Mouse (Mus musculus) intestine, postnatal 0 days (tissue): Measurements from ENCODE around the gene Smap1. TPM values are rescaled to one million over a fixed set of nuclear protein-coding genes. Genes with fewer than 3 reads are reported as not detected.
"Not testable (repeated sequence)": the region's sequence is repeated elsewhere in the genome, so short reads cannot be mapped to it uniquely, and the experiment has no call there.

Experiments
- ATAC-seq: fragments of 200-750 bp; cut with Nextera tagmentation; 2 replicates; pipeline ENCODE4 v1.8.0; 2017; ENCODE audit warnings: mild to moderate bottlenecking, moderate TSS enrichment, moderate library complexity
- H3K27ac ChIP-seq: fragments of 300-500 bp; sonication (generic); 2 replicates; pipeline ENCODE4 v1.5.1; 2014; ENCODE audit warnings: mild to moderate bottlenecking, low read depth, low read length, moderate library complexity
- H3K27me3 ChIP-seq: fragments of 300-500 bp; sonication (generic); replicated peaks from 2 replicates; pipeline ENCODE4 v1.6.1; 2014; ENCODE audit warnings: low read length, mixed read lengths; ENCODE audit not compliant: control insufficient read depth, insufficient read depth
- H3K36me3 ChIP-seq: fragments of 300-500 bp; sonication (generic); 2 replicates; pipeline ENCODE4 v1.6.1; 2014; ENCODE audit warnings: mild to moderate bottlenecking, moderate library complexity; ENCODE audit not compliant: control insufficient read depth, insufficient read depth
- H3K4me1 ChIP-seq: fragments of 300-500 bp; sonication (generic); replicated peaks from 2 replicates; pipeline ENCODE4 v1.6.1; 2014; ENCODE audit warnings: antibody characterized with exemption, low read length, mixed read lengths; ENCODE audit not compliant: control insufficient read depth, insufficient read depth
- H3K4me2 ChIP-seq: fragments of 300-500 bp; sonication (generic); replicated peaks from 2 replicates; pipeline ENCODE4 v1.6.1; 2014; ENCODE audit warnings: low read depth, mild to moderate bottlenecking, moderate library complexity
- H3K4me3 ChIP-seq: fragments of 300-500 bp; sonication (generic); 2 replicates; pipeline ENCODE4 v1.5.1; 2014; ENCODE audit warnings: low read depth, low read length
- H3K9ac ChIP-seq: fragments of 300-500 bp; sonication (generic); 2 replicates; pipeline ENCODE4 v1.6.1; 2014; ENCODE audit warnings: mild to moderate bottlenecking, low read depth, low read length
- H3K9me3 ChIP-seq: fragments of 300-500 bp; sonication (generic); 2 replicates; pipeline ENCODE4 v1.6.1; 2016; ENCODE audit warnings: mixed run types; ENCODE audit not compliant: control insufficient read depth
- CTCF ChIP-seq: sonication (generic); IDR thresholded peaks from 2 replicates; pipeline ENCODE4 v1.5.1; 2016; ENCODE audit warnings: low read depth, mild to moderate bottlenecking, control low read depth, antibody characterized with exemption, moderate library complexity
- WGBS: fragments of 180-500 bp; shearing (Covaris S2); extraction: QIAGEN DNeasy Blood & Tissue Kit; methylation state at CpG from one replicate; pipeline ENCODE4 v1.1.7; 2014; 5-methylcytosine and 5-hydroxymethylcytosine counted together
- polyA plus RNA-seq: library from polyadenylated mRNA; unstranded; fragments of >200 nt; fragmentation: Nextera tagmentation; extraction: Ambion mirVana; gene quantifications from 2 replicates; pipeline ENCODE4 v1.2.1, GENCODE M21; 2015

Gene Smap1
- 54.7 and 62.6 TPM in 2 replicates for polyA plus RNA-seq

DNA sequence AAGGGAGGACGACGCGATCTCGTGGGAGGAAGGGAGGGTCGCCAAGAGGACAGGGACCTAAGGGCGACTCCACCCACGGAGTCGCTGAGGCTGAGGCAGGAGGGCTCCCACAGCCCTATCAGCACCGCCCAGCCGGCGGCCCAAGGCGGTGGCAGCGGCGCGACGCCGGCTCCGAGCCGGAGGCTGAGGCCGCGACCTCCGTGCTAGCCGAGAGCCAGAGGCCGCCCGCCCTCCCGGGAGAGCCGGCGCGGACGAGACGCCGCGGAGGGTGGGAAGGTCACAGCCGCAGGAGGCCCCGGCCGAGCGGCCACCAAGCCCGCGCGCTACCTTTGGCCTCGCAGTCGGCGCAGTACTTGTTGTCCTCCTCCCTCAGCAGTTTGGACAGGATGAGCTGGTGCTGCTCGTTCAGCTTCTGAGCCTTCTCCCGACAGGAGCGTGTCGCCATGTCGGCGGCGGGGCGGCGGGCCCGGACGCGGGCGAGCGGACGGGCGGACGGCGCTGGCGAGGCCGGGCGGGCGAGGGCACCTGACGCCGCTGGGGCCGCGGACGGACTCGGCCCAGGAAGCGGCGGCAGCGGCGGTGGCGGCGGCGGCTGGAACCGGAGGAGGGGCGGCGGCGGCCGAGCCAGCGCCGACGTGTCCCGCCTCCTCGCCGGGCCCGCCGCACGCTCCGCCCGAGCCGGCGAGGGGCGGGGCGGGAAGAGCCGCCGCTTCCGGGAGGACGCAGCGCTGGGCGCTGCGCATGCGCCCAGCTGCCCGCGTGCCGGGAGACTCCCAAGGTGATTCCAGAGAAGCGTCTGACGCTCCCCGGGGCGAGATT is at the start of gene Smap1:
Gene Smap1, minus strand, starts transcription at position 607 of the 819 bp plus-strand sequence.
- peak; percentile 93 for ATAC-seq
- Histone ChIP-seq H3K9me3 (peaks cover 12% of the 10 kb centered on the region), H3K27me3 (no peaks in the 10 kb centered on the region), H3K27ac (peak within 1 kb of the TSS; percentile 99), H3K36me3 (no peaks in the 10 kb centered on the region), H3K9ac (peak within 1 kb of the TSS; percentile 96), H3K4me1 (peaks cover 6% of the 10 kb centered on the region), H3K4me2 (peak within 1 kb of the TSS; percentile 84), H3K4me3 (peak within 1 kb of the TSS; percentile 100)
- under 1% methylated on average over 93 of the region's 113 CpGs for WGBS
- no peak for TF ChIP-seq CTCF

DNA sequence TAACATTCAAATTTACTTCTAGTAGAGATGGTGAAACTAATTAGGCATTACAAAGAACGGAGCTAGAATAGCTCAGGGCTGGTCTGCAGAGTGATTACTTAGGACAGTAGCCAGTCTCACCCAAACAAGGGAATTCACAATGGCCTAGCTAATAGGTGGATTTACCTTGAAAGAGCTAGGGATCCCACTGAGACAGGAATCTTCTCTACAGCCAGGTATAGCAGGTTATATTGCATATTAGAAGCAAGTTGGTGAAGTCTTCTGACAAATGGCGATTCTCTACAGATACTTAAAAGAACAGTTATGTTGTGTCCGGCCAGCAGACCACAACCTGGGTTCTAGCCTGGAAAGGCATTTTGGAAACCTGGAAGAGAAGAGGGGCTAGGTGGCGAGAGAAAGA is 49.0 kb upstream of the Smap1 start:
- not testable (repeated sequence) for ATAC-seq
- WGBS, result 86% methylated on average over 3 of the region's 4 CpGs

DNA sequence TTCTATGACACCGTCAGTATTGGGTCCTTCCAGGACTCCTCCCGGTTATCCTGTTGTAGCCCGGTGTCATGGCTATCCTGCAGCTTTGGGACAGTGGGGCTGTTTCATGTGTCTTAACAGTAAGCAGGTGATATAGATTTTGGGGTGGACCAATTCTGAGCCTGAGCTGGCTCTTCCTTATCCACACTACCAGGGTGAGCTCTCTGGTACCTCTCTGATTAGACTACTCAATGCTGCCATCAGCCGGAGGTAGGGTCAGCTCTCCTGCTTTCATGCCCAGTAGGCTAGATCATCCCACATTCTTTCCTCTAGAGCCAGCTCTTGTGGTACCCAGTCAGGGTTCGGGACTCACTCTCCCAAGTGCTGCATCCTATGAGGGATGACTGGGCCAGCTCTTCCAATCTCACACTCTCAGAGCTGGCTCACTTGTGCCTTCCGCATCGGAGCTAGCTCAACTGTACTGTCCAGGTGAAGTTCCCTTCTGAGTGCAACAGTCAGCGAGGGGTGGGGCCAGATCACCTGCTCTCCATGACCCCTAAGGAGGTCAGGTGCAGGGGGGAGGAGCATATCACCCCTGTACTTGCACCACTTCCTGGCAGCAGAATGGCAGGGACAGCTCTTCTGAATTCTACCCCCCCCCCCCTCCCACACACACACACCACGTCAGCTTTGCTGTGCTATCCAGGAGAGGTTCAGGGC is 46.1 kb upstream of the Smap1 start:
- Histone ChIP-seq H3K36me3 (no peaks in the 10 kb centered on the region), H3K9ac (no peak overlapping the region), H3K4me1 (no peaks in the 10 kb centered on the region), H3K27me3 (no peaks in the 10 kb centered on the region), H3K27ac (no peak overlapping the region), H3K9me3 (no peaks in the 10 kb centered on the region), H3K4me2 (no peak overlapping the region), H3K4me3 (no peak overlapping the region)
- 85% methylated on average over 9 of the region's 9 CpGs for WGBS
- TF ChIP-seq CTCF, result no peak
- ATAC-seq, result no peak

More for the DNA sequence above, 49.0 kb upstream of the Smap1 start:
- not testable (repeated sequence) for H3K27me3 ChIP-seq, H3K27ac ChIP-seq, H3K36me3 ChIP-seq, H3K9ac ChIP-seq, H3K4me3 ChIP-seq, H3K9me3 ChIP-seq, H3K4me1 ChIP-seq, H3K4me2 ChIP-seq

GRCm38 (mm10) chr1:23966226-23966625 is 44.1 kb upstream of the Smap1 start:
- 43% methylated on average over 1 of the region's 1 CpGs for WGBS
- Histone ChIP-seq H3K4me2 (no peak overlapping the region), H3K9ac (no peak overlapping the region), H3K4me3 (no peak overlapping the region), H3K27me3 (no peaks in the 10 kb centered on the region), H3K9me3 (no peaks in the 10 kb centered on the region), H3K27ac (no peak overlapping the region), H3K4me1 (no peaks in the 10 kb centered on the region), H3K36me3 (no peaks in the 10 kb centered on the region)
- ATAC-seq, result no peak
- TF ChIP-seq CTCF, result no peak

- 23% methylated on average over 6 of the region's 6 CpGs for WGBS
- H3K9ac ChIP-seq, result no peak overlapping the region
- no peaks in the 10 kb centered on the region for H3K27me3 ChIP-seq
- ATAC-seq, result no peak
- no peaks in the 10 kb centered on the region for H3K9me3 ChIP-seq
- no peaks in the 10 kb centered on the region for H3K36me3 ChIP-seq
- H3K27ac ChIP-seq, result no peak overlapping the region
- peak overlapping the region; percentile 57 for H3K4me2 ChIP-seq
- H3K4me1 ChIP-seq, result no peaks in the 10 kb centered on the region
- peak overlapping the region; percentile 15; the same call in 1 of the 2 replicates for H3K4me3 ChIP-seq
- no peak for TF ChIP-seq CTCF
Measured at GRCm38 (mm10) chr1:23959415-23959732, 37.3 kb upstream of the Smap1 start.

DNA sequence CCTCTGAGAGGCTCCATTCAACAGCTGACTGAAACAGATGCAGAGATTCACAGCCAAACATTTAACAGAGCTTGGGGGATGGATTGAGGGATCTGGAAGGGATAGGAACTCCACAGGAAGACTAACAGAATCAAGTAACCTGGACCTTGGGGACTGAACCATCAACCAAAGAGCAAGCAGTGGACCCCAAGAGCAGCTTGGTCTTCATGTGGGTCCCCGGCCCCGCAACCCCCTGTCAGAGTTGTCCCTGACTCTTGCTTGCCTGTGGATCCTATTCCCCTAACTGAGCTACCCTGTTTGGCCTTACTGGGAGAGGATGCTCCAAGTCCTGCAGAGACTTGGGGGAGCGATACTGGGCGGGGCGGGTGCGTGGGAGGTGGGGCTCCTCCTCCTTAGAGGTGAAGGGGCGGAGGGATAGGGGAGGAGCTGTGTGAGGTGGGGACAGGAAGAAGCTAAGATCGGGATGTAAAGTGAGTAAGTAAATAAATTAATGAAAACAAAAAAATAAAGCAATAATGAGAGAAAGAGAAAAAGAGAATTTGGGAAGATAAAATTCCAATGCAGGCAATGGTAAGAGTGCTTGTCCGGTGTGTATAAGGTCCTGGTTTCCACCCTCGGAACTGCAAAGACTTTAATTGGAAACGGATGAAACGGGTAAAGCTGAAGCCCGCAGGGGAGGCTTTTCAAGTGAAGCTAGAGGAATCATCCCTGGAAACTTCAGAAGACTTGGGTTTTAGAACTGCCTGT is 36.7 kb upstream of the Smap1 start:
- no peak for TF ChIP-seq CTCF
- H3K9ac ChIP-seq, result no peak overlapping the region
- ATAC-seq, result no peak
- H3K36me3 ChIP-seq, result no peaks in the 10 kb centered on the region
- H3K4me2 ChIP-seq, result peak overlapping the region; percentile 57
- peak overlapping the region; percentile 15 for H3K4me3 ChIP-seq
- WGBS, result 19% methylated on average over 13 of the region's 13 CpGs
- no peaks in the 10 kb centered on the region for H3K4me1 ChIP-seq
- H3K27ac ChIP-seq, result no peak overlapping the region
- H3K9me3 ChIP-seq, result no peaks in the 10 kb centered on the region
- H3K27me3 ChIP-seq, result no peaks in the 10 kb centered on the region
